Mouse (Mus musculus) heart, embryonic 10.5 days (tissue): ENCODE results near the gene Mlh3. TPM values are rescaled to one million over a fixed set of nuclear protein-coding genes. Genes with fewer than 3 reads are reported as not detected.

Source experiments
- DNase-seq: peaks from one replicate; pipeline ENCODE4 v3.0.0-alpha.2; 2017; ENCODE audit warnings: low spot score
- H3K27ac ChIP-seq: fragments of 300-500 bp; sonication (generic); 2 replicates; pipeline ENCODE4 v1.5.1; 2016; ENCODE audit warnings: mild to moderate bottlenecking
- H3K27me3 ChIP-seq: fragments of 300-500 bp; sonication (generic); 2 replicates; pipeline ENCODE4 v1.6.1; 2016; ENCODE audit warnings: mild to moderate bottlenecking; ENCODE audit not compliant: poor library complexity, insufficient read depth, severe bottlenecking
- H3K36me3 ChIP-seq: fragments of 300-500 bp; sonication (generic); 2 replicates; pipeline ENCODE4 v1.6.1; 2016; ENCODE audit warnings: mild to moderate bottlenecking, moderate library complexity
- H3K4me1 ChIP-seq: fragments of 300-500 bp; sonication (generic); 2 replicates; pipeline ENCODE4 v1.6.1; 2016; ENCODE audit warnings: mild to moderate bottlenecking
- H3K4me3 ChIP-seq: fragments of 300-500 bp; sonication (generic); 2 replicates; pipeline ENCODE4 v1.5.1; 2016; ENCODE audit warnings: mild to moderate bottlenecking, moderate library complexity
- H3K9me3 ChIP-seq: fragments of 300-500 bp; sonication (generic); 2 replicates; pipeline ENCODE4 v1.6.1; 2016; ENCODE audit warnings: mild to moderate bottlenecking, moderate library complexity
- WGBS: fragments of 180-500 bp; shearing (Covaris S2); methylation state at CpG from one replicate; pipeline ENCODE4 v1.1.7; 2016; 5-methylcytosine and 5-hydroxymethylcytosine counted together
- polyA plus RNA-seq: library from polyadenylated mRNA; unstranded; fragments of >200 nt; fragmentation: Nextera tagmentation; extraction: Ambion mirVana; gene quantifications from 2 replicates; pipeline ENCODE4 v1.2.1, GENCODE M21; 2016

Mlh3 gene
- 6.8 and 7.0 TPM in 2 replicates for polyA plus RNA-seq

DNA sequence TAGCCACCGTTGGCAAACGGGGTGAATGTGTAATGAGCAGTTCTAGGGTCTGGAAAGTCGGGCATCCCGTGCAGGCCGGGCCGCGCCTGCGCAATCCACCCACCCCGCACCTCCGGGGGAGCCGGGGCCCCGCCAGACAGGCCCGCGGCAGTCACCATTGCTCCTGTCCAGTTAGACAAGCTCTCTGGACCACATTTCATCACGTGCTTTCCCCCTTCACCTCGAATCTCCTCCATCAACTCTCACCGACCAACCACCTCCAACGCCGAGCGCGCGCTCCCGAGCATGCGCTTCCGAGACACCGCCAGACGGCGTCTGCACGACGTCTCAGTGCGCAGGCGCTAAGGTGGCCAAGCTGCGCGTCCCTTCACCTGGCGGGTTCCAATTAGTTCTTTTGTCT lies at the start of gene Mlh3:
Gene Mlh3, minus strand, starts transcription at position 281 of the 400 bp plus-strand sequence.
- no peaks in the 10 kb centered on the region for H3K27me3 ChIP-seq
- WGBS, result 1% methylated on average over 35 of the region's 35 CpGs
- H3K4me3 ChIP-seq, result peak within 1 kb of the TSS; percentile 69
- H3K9me3 ChIP-seq, result no peaks in the 10 kb centered on the region
- H3K36me3 ChIP-seq, result peaks cover 9% of the 10 kb centered on the region
- peak within 1 kb of the TSS; percentile 92 for H3K27ac ChIP-seq
- 0 out of 2 replicates have a peak, but pooled peaks cover 9% of the 10 kb centered on the region for H3K4me1 ChIP-seq
- peak; percentile 94 for DNase-seq

DNA sequence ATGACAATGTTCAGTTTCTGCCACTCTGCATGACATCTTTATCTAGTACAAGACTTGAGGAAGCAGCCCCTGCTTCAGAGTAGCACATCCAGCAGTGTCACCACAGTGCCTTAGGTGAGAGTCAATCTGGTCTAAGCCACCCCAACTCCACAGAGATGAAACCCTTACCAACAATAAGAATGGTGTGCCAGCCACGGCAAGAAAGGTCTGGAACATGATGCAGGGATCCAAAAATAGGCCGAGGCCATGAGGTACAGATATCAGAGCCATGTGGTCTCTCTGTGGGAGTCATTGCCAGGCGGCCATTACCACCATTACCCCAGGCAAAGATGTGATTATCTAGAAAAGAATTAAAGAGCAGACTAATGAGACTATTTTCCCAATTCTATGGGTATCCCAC lies 38.3 kb upstream of the Mlh3 start:
- Histone ChIP-seq H3K4me1 (peaks cover 6% of the 10 kb centered on the region; the same call in 1 of the 2 replicates), H3K27ac (no peak overlapping the region), H3K27me3 (no peaks in the 10 kb centered on the region), H3K4me3 (no peak overlapping the region), H3K36me3 (peaks cover 98% of the 10 kb centered on the region), H3K9me3 (no peaks in the 10 kb centered on the region)
- WGBS, result 66% methylated on average over 3 of the region's 3 CpGs
- DNase-seq, result peak; percentile 55

- no peaks in the 10 kb centered on the region for H3K9me3 ChIP-seq
- H3K4me1 ChIP-seq, result peaks cover 6% of the 10 kb centered on the region; the same call in 1 of the 2 replicates
- peak; percentile 84 for DNase-seq
- peak overlapping the region; percentile 47; the same call in 1 of the 2 replicates for H3K27ac ChIP-seq
- H3K27me3 ChIP-seq, result no peaks in the 10 kb centered on the region
- peaks cover 98% of the 10 kb centered on the region for H3K36me3 ChIP-seq
- 44% methylated on average over 16 of the region's 16 CpGs for WGBS
- H3K4me3 ChIP-seq, result peak overlapping the region; percentile 30; the same call in 1 of the 2 replicates
Observed at GRCm38 (mm10) chr12:85305247-85305892, 35.0 kb upstream of the Mlh3 start.

- 82% methylated on average over 4 of the region's 4 CpGs for WGBS
- H3K4me1 ChIP-seq, result peaks cover 6% of the 10 kb centered on the region; the same call in 1 of the 2 replicates
- no peak overlapping the region for H3K27ac ChIP-seq
- no peak overlapping the region for H3K4me3 ChIP-seq
- no peak for DNase-seq
- H3K27me3 ChIP-seq, result no peaks in the 10 kb centered on the region
- H3K36me3 ChIP-seq, result peaks cover 98% of the 10 kb centered on the region
- no peaks in the 10 kb centered on the region for H3K9me3 ChIP-seq
Observed at GRCm38 (mm10) chr12:85304725-85305124, 34.3 kb upstream of the Mlh3 start.

DNA sequence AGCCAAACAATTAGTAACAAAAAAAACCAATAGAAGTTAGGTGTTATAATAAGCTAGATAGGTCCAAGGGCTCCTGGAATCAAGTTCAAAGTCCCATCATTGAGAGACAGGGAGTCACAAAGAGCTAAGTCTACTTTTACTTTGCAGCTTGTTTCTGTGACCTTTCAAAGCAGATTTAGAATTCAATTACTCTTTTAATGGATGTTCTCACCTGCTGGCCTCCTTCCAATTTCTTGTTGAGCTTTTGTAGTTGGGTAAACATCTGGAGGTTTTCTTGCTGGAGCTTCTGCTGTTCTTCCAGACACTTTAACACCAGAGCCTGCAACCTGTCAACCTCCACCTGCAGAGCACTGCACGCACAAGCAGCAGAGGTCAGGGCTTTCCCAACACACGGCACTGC lies 32.9 kb upstream of the Mlh3 start:
- Histone ChIP-seq H3K27ac (no peak overlapping the region), H3K9me3 (no peaks in the 10 kb centered on the region), H3K36me3 (peaks cover 92% of the 10 kb centered on the region), H3K4me3 (no peak overlapping the region), H3K27me3 (no peaks in the 10 kb centered on the region), H3K4me1 (peaks cover 6% of the 10 kb centered on the region; the same call in 1 of the 2 replicates)
- DNase-seq, result no peak
- 61% methylated on average over 2 of the region's 2 CpGs for WGBS

DNA sequence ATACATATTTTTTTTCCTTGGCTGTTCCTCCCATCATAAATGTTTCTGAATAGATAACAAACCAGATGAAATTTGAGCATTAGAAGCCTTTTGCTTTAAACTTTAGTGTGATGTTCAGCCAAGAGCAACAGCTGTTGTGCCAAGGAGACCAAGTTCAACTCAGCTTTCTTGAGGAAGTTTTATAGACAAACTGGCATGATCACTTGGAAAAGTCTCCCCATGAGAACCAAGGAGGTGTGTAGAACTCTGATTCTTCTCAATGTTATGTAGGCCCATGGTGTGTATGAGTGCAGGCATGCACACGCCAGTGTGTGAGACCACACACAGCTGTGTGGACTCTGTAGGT lies 28.4 kb upstream of the Mlh3 start:
- H3K27me3 ChIP-seq, result no peaks in the 10 kb centered on the region
- no peak overlapping the region for H3K27ac ChIP-seq
- no peak for DNase-seq
- 0 out of 2 replicates have a peak, but pooled peaks cover 5% of the 10 kb centered on the region for H3K4me1 ChIP-seq
- no peak overlapping the region for H3K4me3 ChIP-seq
- 91% methylated on average over 1 of the region's 1 CpGs for WGBS
- H3K36me3 ChIP-seq, result peaks cover 50% of the 10 kb centered on the region
- 0 out of 2 replicates have a peak, but pooled peaks cover 6% of the 10 kb centered on the region for H3K9me3 ChIP-seq

GRCm38 (mm10) chr12:85298127-85298834 lies 27.9 kb upstream of the Mlh3 start:
- no peak overlapping the region for H3K27ac ChIP-seq
- H3K9me3 ChIP-seq, result 0 out of 2 replicates have a peak, but pooled peaks cover 6% of the 10 kb centered on the region

DNA sequence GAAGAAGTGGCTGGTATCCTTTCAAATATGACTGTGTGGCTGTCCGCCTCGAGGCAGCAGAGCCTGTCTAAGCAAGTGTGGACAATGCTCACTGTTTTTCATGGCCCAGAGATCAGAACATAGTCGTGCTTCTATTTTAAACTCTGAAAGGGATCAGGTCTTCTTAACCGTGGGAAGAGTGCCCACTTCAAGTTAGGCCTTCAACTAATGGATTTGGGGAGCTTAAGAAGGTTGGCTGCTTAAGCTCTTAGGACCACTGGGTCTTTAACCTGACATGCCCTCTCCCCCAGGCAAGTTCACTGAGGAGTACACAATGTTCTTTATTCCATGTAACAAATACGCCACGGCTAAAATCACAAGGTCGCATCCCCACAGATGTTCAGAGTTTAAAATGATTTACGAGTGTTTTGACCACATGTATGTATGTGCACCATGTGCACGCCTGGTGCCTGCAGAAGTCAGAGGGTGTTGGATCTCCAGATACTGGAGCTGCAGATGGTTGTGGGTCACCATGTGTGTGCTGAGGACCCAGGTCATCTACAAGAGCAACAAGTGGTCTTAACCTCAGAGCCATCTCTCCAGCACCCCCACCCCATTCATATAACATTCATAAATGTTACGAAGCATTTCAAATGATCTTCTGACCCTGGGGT lies 27.1 kb upstream of the Mlh3 start:
- Histone ChIP-seq H3K27ac (no peak overlapping the region), H3K27me3 (no peaks in the 10 kb centered on the region)
- WGBS, result 80% methylated on average over 10 of the region's 10 CpGs

More at GRCm38 (mm10) chr12:85298127-85298834, 27.9 kb upstream of the Mlh3 start:
- WGBS, result 86% methylated on average over 11 of the region's 11 CpGs
- Histone ChIP-seq H3K4me3 (no peak overlapping the region), H3K4me1 (0 out of 2 replicates have a peak, but pooled peaks cover 5% of the 10 kb centered on the region), H3K36me3 (peaks cover 47% of the 10 kb centered on the region), H3K27me3 (no peaks in the 10 kb centered on the region)
- DNase-seq, result peak; percentile 51

GRCm38 (mm10) chr12:85296915-85297314 lies 26.5 kb upstream of the Mlh3 start:
- Histone ChIP-seq H3K27me3 (no peaks in the 10 kb centered on the region), H3K36me3 (peaks cover 34% of the 10 kb centered on the region), H3K4me3 (no peak overlapping the region), H3K27ac (no peak overlapping the region), H3K9me3 (0 out of 2 replicates have a peak, but pooled peaks cover 6% of the 10 kb centered on the region), H3K4me1 (peaks cover 9% of the 10 kb centered on the region; the same call in 1 of the 2 replicates)
- no peak for DNase-seq
- WGBS, result 82% methylated on average over 5 of the region's 5 CpGs

More for the DNA sequence above, 27.1 kb upstream of the Mlh3 start:
- Histone ChIP-seq H3K4me1 (peaks cover 7% of the 10 kb centered on the region; the same call in 1 of the 2 replicates), H3K4me3 (no peak overlapping the region), H3K9me3 (0 out of 2 replicates have a peak, but pooled peaks cover 6% of the 10 kb centered on the region), H3K36me3 (peaks cover 40% of the 10 kb centered on the region)
- no peak for DNase-seq

- peaks cover 5% of the 10 kb centered on the region; the same call in 1 of the 2 replicates for H3K27me3 ChIP-seq
- 86% methylated on average over 2 of the region's 2 CpGs for WGBS
Observed at GRCm38 (mm10) chr12:85295506-85295905, 25.1 kb upstream of the Mlh3 start.

GRCm38 (mm10) chr12:85292906-85293305 lies 22.5 kb upstream of the Mlh3 start:
- Histone ChIP-seq H3K27me3 (peaks cover 18% of the 10 kb centered on the region; the same call in 1 of the 2 replicates), H3K4me3 (no peak overlapping the region), H3K36me3 (0 out of 2 replicates have a peak, but pooled peaks cover 2% of the 10 kb centered on the region), H3K27ac (no peak overlapping the region), H3K9me3 (0 out of 2 replicates have a peak, but pooled peaks cover 6% of the 10 kb centered on the region), H3K4me1 (peaks cover 23% of the 10 kb centered on the region)
- no peak for DNase-seq

More at GRCm38 (mm10) chr12:85295506-85295905, 25.1 kb upstream of the Mlh3 start:
- H3K9me3 ChIP-seq, result 0 out of 2 replicates have a peak, but pooled peaks cover 6% of the 10 kb centered on the region
- no peak for DNase-seq
- peaks cover 9% of the 10 kb centered on the region; the same call in 1 of the 2 replicates for H3K4me1 ChIP-seq
- no peak overlapping the region for H3K27ac ChIP-seq
- H3K36me3 ChIP-seq, result peaks cover 20% of the 10 kb centered on the region
- H3K4me3 ChIP-seq, result no peak overlapping the region

- Histone ChIP-seq H3K27ac (no peak overlapping the region), H3K4me3 (no peak overlapping the region), H3K9me3 (0 out of 2 replicates have a peak, but pooled peaks cover 6% of the 10 kb centered on the region), H3K27me3 (peaks cover 18% of the 10 kb centered on the region; the same call in 1 of the 2 replicates), H3K36me3 (0 out of 2 replicates have a peak, but pooled peaks cover 2% of the 10 kb centered on the region), H3K4me1 (peaks cover 24% of the 10 kb centered on the region)
- no peak for DNase-seq
- 59% methylated on average over 6 of the region's 6 CpGs for WGBS
Observed at GRCm38 (mm10) chr12:85292288-85292687, 21.9 kb upstream of the Mlh3 start.
